Mouse (Mus musculus) lung, embryonic 14.5 days (tissue): Measurements from ENCODE around the gene Gm17359. TPM values are rescaled to one million over a fixed set of nuclear protein-coding genes. Genes with fewer than 3 reads are reported as not detected.
"Not testable (repeated sequence)": the region's sequence is repeated elsewhere in the genome, so short reads cannot be mapped to it uniquely, and the experiment has no call there.

ENCODE experiments used
- ATAC-seq: fragments of 200-750 bp; cut with Nextera tagmentation; 2 replicates; pipeline ENCODE4 v1.8.0; 2017; ENCODE audit warnings: mild to moderate bottlenecking, moderate TSS enrichment, moderate library complexity; ENCODE audit not compliant: insufficient read depth
- DNase-seq: peaks from one replicate; pipeline ENCODE4 v3.0.0-alpha.2; 2015
- H3K27ac ChIP-seq: fragments of 300-500 bp; sonication (generic); 2 replicates; pipeline ENCODE4 v1.5.1; 2014; ENCODE audit warnings: low read depth, mild to moderate bottlenecking, moderate library complexity
- H3K27me3 ChIP-seq: fragments of 300-500 bp; sonication (generic); 2 replicates; pipeline ENCODE4 v1.6.1; 2014; ENCODE audit warnings: low read length, control low read depth; ENCODE audit not compliant: insufficient read depth
- H3K36me3 ChIP-seq: fragments of 300-500 bp; sonication (generic); 2 replicates; pipeline ENCODE4 v1.6.1; 2014; ENCODE audit warnings: control low read depth; ENCODE audit not compliant: insufficient read depth
- H3K4me1 ChIP-seq: fragments of 300-500 bp; sonication (generic); 2 replicates; pipeline ENCODE4 v1.6.1; 2014; ENCODE audit warnings: antibody characterized with exemption, control low read depth; ENCODE audit not compliant: insufficient read depth
- H3K4me2 ChIP-seq: fragments of 300-500 bp; sonication (generic); 2 replicates; pipeline ENCODE4 v1.6.1; 2014; ENCODE audit warnings: mild to moderate bottlenecking
- H3K4me3 ChIP-seq: fragments of 300-500 bp; sonication (generic); 2 replicates; pipeline ENCODE4 v1.5.1; 2014; ENCODE audit warnings: low read depth, low read length
- H3K9ac ChIP-seq: fragments of 300-500 bp; sonication (generic); 2 replicates; pipeline ENCODE4 v1.6.1; 2014
- H3K9me3 ChIP-seq: fragments of 300-500 bp; sonication (generic); 2 replicates; pipeline ENCODE4 v1.6.1; 2016; ENCODE audit warnings: low read depth, low read length, control low read depth
- CTCF ChIP-seq: IDR thresholded peaks from 2 replicates; pipeline ENCODE4 v1.5.1; 2016; ENCODE audit warnings: antibody characterized with exemption, low read depth
- WGBS: fragments of 180-500 bp; shearing (Covaris S2); extraction: QIAGEN DNeasy Blood & Tissue Kit; methylation state at CpG from one replicate; pipeline ENCODE4 v1.1.7; 2014; 5-methylcytosine and 5-hydroxymethylcytosine counted together
- polyA plus RNA-seq: library from polyadenylated mRNA; unstranded; fragments of >200 nt; fragmentation: Nextera tagmentation; extraction: Ambion mirVana; gene quantifications from 2 replicates; pipeline ENCODE4 v1.2.1, GENCODE M21; 2014

Gm17359 gene
- polyA plus RNA-seq, 1 experiment from 2014 or later, result not detected

GRCm38 (mm10) chr3:79436186-79436585, 99.7 kb downstream of the Gm17359 start:
- ATAC-seq (no peak), DNase-seq (peak; percentile 22)
- no peaks in the 10 kb centered on the region for H3K4me1 ChIP-seq
- no peak overlapping the region for H3K4me2 ChIP-seq
- H3K9me3 ChIP-seq, result no peaks in the 10 kb centered on the region
- no peak overlapping the region for H3K9ac ChIP-seq
- no peaks in the 10 kb centered on the region for H3K27me3 ChIP-seq
- 75% methylated on average over 7 of the region's 7 CpGs for WGBS
- no peaks in the 10 kb centered on the region for H3K36me3 ChIP-seq
- no peak overlapping the region for H3K27ac ChIP-seq
- H3K4me3 ChIP-seq, result no peak overlapping the region
- no peak for TF ChIP-seq CTCF

- no peaks in the 10 kb centered on the region for H3K27me3 ChIP-seq
- no peak overlapping the region for H3K4me3 ChIP-seq
- H3K4me1 ChIP-seq, result no peaks in the 10 kb centered on the region
- no peak for TF ChIP-seq CTCF
- 97% methylated on average over 3 of the region's 3 CpGs for WGBS
- ATAC-seq (no peak), DNase-seq (no peak)
- no peaks in the 10 kb centered on the region for H3K36me3 ChIP-seq
- no peaks in the 10 kb centered on the region for H3K9me3 ChIP-seq
- H3K27ac ChIP-seq, result no peak overlapping the region
- no peak overlapping the region for H3K4me2 ChIP-seq
- no peak overlapping the region for H3K9ac ChIP-seq
Observed at GRCm38 (mm10) chr3:79438276-79438675, 101.8 kb downstream of the Gm17359 start.

GRCm38 (mm10) chr3:79440976-79441491, 104.6 kb downstream of the Gm17359 start:
- no peak overlapping the region for H3K4me2 ChIP-seq
- no peak overlapping the region for H3K27ac ChIP-seq
- no peak for TF ChIP-seq CTCF
- DNase-seq (peak; percentile 26), ATAC-seq (0 out of 2 replicates have a peak, but pooled peaks have one; percentile 28)
- H3K36me3 ChIP-seq, result no peaks in the 10 kb centered on the region
- no peak overlapping the region for H3K9ac ChIP-seq
- 57% methylated on average over 12 of the region's 12 CpGs for WGBS
- no peaks in the 10 kb centered on the region for H3K9me3 ChIP-seq
- no peaks in the 10 kb centered on the region for H3K27me3 ChIP-seq
- no peak overlapping the region for H3K4me3 ChIP-seq
- H3K4me1 ChIP-seq, result no peaks in the 10 kb centered on the region

- DNase-seq (no peak), ATAC-seq (no peak)
- Histone ChIP-seq H3K36me3 (no peaks in the 10 kb centered on the region), H3K4me3 (no peak overlapping the region), H3K27me3 (no peaks in the 10 kb centered on the region), H3K4me2 (no peak overlapping the region), H3K27ac (no peak overlapping the region), H3K9me3 (no peaks in the 10 kb centered on the region), H3K9ac (no peak overlapping the region), H3K4me1 (no peaks in the 10 kb centered on the region)
- WGBS, result 71% methylated on average over 4 of the region's 4 CpGs
- 0 out of 2 replicates have a peak, but pooled peaks have one; percentile 7 for TF ChIP-seq CTCF
Observed at GRCm38 (mm10) chr3:79443850-79444249, 107.4 kb downstream of the Gm17359 start.

- ATAC-seq (no peak), DNase-seq (no peak)
- 65% methylated on average over 8 of the region's 8 CpGs for WGBS
Observed at GRCm38 (mm10) chr3:79445041-79445440, 108.6 kb downstream of the Gm17359 start.

GRCm38 (mm10) chr3:79446124-79446523, 109.7 kb downstream of the Gm17359 start:
- Histone ChIP-seq H3K4me2 (no peak overlapping the region), H3K27me3 (no peaks in the 10 kb centered on the region), H3K27ac (no peak overlapping the region), H3K4me3 (no peak overlapping the region), H3K9ac (no peak overlapping the region), H3K4me1 (no peaks in the 10 kb centered on the region), H3K36me3 (no peaks in the 10 kb centered on the region), H3K9me3 (no peaks in the 10 kb centered on the region)
- ATAC-seq (no peak), DNase-seq (no peak)
- TF ChIP-seq CTCF, result no peak
- 91% methylated on average over 4 of the region's 4 CpGs for WGBS

More at GRCm38 (mm10) chr3:79445041-79445440, 108.6 kb downstream of the Gm17359 start:
- H3K27me3 ChIP-seq, result no peaks in the 10 kb centered on the region
- no peak overlapping the region for H3K4me2 ChIP-seq
- no peak overlapping the region for H3K9ac ChIP-seq
- H3K27ac ChIP-seq, result no peak overlapping the region
- H3K36me3 ChIP-seq, result no peaks in the 10 kb centered on the region
- H3K4me3 ChIP-seq, result no peak overlapping the region
- H3K9me3 ChIP-seq, result no peaks in the 10 kb centered on the region
- no peaks in the 10 kb centered on the region for H3K4me1 ChIP-seq
- no peak for TF ChIP-seq CTCF

GRCm38 (mm10) chr3:79446648-79447047, 110.2 kb downstream of the Gm17359 start:
- not testable (repeated sequence) for H3K9ac ChIP-seq, ATAC-seq, H3K9me3 ChIP-seq, H3K4me2 ChIP-seq, H3K36me3 ChIP-seq, H3K4me1 ChIP-seq, H3K27ac ChIP-seq, DNase-seq, H3K27me3 ChIP-seq, H3K4me3 ChIP-seq
- 69% methylated on average over 3 of the region's 3 CpGs for WGBS
